Mouse (Mus musculus) stomach, postnatal 0 days (tissue): ENCODE data around the gene Pten. TPM values are rescaled to one million over a fixed set of nuclear protein-coding genes. Genes with fewer than 3 reads are reported as not detected.
A peak's percentile ranks its signal among the peaks of the same experiment; 100 is the strongest.

ENCODE experiments used
- ATAC-seq: fragments of 200-750 bp; cut with Nextera tagmentation; 2 replicates; pipeline ENCODE4 v1.8.0; 2017; ENCODE audit not compliant: low FRiP score, low TSS enrichment
- DNase-seq: peaks from one replicate; pipeline ENCODE4 v3.0.0-alpha.2; 2016; ENCODE audit warnings: low spot score
- H3K27ac ChIP-seq: fragments of 300-500 bp; sonication (generic); replicated peaks from 2 replicates; pipeline ENCODE4 v1.5.1; 2014; ENCODE audit warnings: mild to moderate bottlenecking, control low read depth
- H3K27me3 ChIP-seq: fragments of 300-500 bp; sonication (generic); 2 replicates; pipeline ENCODE4 v1.6.1; 2014; ENCODE audit warnings: low read length; ENCODE audit not compliant: control insufficient read depth, insufficient read depth
- H3K36me3 ChIP-seq: fragments of 300-500 bp; sonication (generic); 2 replicates; pipeline ENCODE4 v1.6.1; 2014; ENCODE audit warnings: low read length, mixed read lengths; ENCODE audit not compliant: control insufficient read depth, insufficient read depth
- H3K4me1 ChIP-seq: fragments of 300-500 bp; sonication (generic); replicated peaks from 2 replicates; pipeline ENCODE4 v1.6.1; 2014; ENCODE audit warnings: antibody characterized with exemption; ENCODE audit not compliant: control insufficient read depth, insufficient read depth
- H3K4me2 ChIP-seq: fragments of 300-500 bp; sonication (generic); replicated peaks from 2 replicates; pipeline ENCODE4 v1.6.1; 2014; ENCODE audit warnings: low read depth, mild to moderate bottlenecking, control low read depth, moderate library complexity
- H3K4me3 ChIP-seq: fragments of 300-500 bp; sonication (generic); 2 replicates; pipeline ENCODE4 v1.5.1; 2014; ENCODE audit warnings: low read depth, low read length, control low read depth
- H3K9ac ChIP-seq: fragments of 300-500 bp; sonication (generic); 2 replicates; pipeline ENCODE4 v1.6.1; 2014; ENCODE audit warnings: mild to moderate bottlenecking, low read length, control low read depth, mixed read lengths
- H3K9me3 ChIP-seq: fragments of 300-500 bp; sonication (generic); 2 replicates; pipeline ENCODE4 v1.6.1; 2016; ENCODE audit warnings: low read length; ENCODE audit not compliant: control insufficient read depth
- CTCF ChIP-seq: IDR thresholded peaks from 2 replicates; pipeline ENCODE4 v1.5.1; 2016; ENCODE audit warnings: antibody characterized with exemption, low read depth, mild to moderate bottlenecking, moderate library complexity
- EP300 ChIP-seq: optimal IDR thresholded peaks from 2 replicates; pipeline ENCODE3; 2016; ENCODE audit warnings: antibody characterized with exemption
- WGBS: fragments of 180-500 bp; shearing (Covaris S2); extraction: QIAGEN DNeasy Blood & Tissue Kit; methylation state at CpG from one replicate; pipeline ENCODE4 v1.1.7; 2014; 5-methylcytosine and 5-hydroxymethylcytosine counted together
- polyA plus RNA-seq: library from polyadenylated mRNA; unstranded; fragments of >200 nt; fragmentation: Nextera tagmentation; extraction: Ambion mirVana; gene quantifications from 2 replicates; pipeline ENCODE4 v1.2.1, GENCODE M21; 2015

The Pten gene
- polyA plus RNA-seq, 1 experiment from 2014 or later, result 8.1 TPM

DNA sequence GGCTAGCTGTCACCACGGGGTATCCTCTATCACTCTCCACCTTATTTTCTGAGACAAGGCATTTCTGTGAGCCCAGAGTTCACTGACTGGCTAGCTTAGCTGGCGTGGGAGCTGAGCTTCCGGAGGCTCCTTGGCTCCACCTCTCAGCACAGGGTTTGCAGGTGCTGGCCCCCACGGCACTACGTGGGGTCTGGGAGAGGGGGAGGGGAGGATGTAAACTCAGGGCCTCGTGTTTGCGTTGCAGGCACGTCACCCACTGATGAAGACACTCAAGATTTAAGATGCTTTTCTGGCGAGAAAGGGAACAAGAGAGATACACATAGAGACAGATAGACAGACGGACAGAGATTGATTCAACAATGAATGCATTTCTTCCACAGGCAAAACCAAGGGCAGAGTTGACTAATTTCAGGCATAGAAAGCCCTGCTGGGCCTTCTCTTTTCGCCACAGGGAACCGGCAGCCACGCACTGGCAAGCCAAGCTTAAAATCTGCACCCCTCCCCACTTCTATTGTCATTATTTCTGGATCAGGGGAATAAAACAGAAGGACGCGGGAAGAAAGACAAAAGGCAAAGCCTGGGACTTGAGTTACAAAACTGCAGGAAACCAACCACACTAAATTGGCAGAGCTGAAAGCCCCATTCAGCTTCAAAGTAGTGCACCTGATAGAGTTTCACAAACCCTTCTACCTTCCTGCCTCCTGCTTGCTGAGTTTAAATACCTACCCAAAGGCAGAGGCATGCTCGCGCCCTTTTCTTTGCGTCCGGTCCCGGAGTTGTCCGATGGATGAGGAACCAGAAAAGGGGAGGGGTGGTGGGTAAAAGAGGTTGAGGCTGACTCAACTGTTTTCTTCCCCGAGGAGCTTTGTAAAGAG, 30.6 kb upstream of the Pten start:
- no peak for TF ChIP-seq EP300
- TF ChIP-seq CTCF, result no peak
- Histone ChIP-seq H3K4me2 (no peak overlapping the region), H3K9ac (no peak overlapping the region)

DNA sequence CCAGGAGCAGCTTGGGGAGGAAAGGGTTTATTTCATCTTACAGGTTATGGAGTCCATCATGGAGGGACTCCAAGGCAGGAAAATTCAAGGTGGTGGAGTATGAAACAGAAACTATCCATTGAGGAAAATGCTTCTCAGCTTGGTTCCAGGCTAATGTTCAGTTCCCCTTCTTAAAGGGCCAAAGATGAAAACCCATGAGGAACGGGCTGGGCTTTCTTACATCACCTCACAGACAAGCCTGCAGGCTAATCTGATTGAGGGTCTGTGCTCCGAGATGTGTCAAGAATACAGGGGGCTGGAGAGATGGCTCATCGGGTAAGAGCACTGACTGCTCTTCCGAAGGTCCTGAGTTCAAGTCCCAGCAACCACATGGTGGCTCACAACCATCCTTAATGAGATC, 27.5 kb upstream of the Pten start:
- WGBS, result 86% methylated on average over 4 of the region's 4 CpGs
- Histone ChIP-seq H3K27ac (no peak overlapping the region), H3K27me3 (no peaks in the 10 kb centered on the region), H3K36me3 (no peaks in the 10 kb centered on the region), H3K9me3 (no peaks in the 10 kb centered on the region), H3K4me2 (no peak overlapping the region), H3K9ac (no peak overlapping the region), H3K4me1 (no peaks in the 10 kb centered on the region), H3K4me3 (no peak overlapping the region)
- TF ChIP-seq CTCF (no peak), EP300 (no peak)
- ATAC-seq (no peak), DNase-seq (no peak)

More for the DNA sequence above, 30.6 kb upstream of the Pten start:
- ATAC-seq (no peak), DNase-seq (no peak)
- no peak overlapping the region for H3K27ac ChIP-seq
- H3K4me1 ChIP-seq, result no peaks in the 10 kb centered on the region
- no peaks in the 10 kb centered on the region for H3K27me3 ChIP-seq
- 11% methylated on average over 22 of the region's 22 CpGs for WGBS
- no peaks in the 10 kb centered on the region for H3K36me3 ChIP-seq
- H3K9me3 ChIP-seq, result no peaks in the 10 kb centered on the region
- no peak overlapping the region for H3K4me3 ChIP-seq

DNA sequence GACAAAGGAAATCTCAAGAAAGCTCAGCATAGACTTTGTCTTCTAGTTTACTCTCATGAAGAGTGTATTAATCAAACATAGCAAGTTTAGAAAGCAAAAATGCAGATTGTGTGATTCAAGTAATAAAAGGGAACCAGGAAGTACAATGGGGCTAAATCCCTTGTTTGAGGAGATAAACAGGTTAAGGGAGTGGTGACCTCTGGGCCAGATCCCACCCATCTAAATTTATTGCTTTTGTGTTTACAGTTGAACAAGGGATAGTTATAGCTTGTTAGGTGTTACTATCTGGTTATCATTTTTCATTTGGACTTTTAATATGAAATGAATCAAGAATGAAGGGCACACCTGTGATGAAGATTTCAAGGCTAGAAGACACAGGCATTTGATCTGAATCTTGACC, 24.4 kb upstream of the Pten start:
- Histone ChIP-seq H3K9me3 (no peaks in the 10 kb centered on the region), H3K9ac (no peak overlapping the region), H3K27me3 (no peaks in the 10 kb centered on the region), H3K27ac (no peak overlapping the region), H3K36me3 (no peaks in the 10 kb centered on the region), H3K4me2 (no peak overlapping the region), H3K4me3 (no peak overlapping the region), H3K4me1 (no peaks in the 10 kb centered on the region)
- DNase-seq (no peak), ATAC-seq (no peak)
- TF ChIP-seq EP300, result no peak
- TF ChIP-seq CTCF, result no peak

DNA sequence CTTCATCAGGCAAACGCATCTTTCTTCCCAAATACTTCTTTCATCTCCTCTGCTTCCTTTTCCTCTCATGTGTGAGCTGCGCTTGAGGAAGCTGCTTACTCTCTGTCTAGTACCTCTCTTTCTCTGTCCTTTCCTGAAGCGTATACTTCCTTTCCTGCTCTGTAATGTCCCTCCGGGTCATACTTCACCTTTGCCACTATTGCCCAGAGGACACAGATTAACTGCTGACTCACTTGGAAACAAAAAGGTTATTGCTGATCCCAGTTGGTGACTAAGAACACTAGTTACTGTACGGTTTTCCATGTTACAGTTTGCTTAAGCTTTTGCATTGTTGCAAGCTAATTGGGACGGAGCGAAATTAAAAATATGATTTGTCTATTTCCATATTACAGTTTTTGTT, 19.5 kb upstream of the Pten start:
- H3K27me3 ChIP-seq, result no peaks in the 10 kb centered on the region
- no peaks in the 10 kb centered on the region for H3K9me3 ChIP-seq
- H3K4me2 ChIP-seq, result no peak overlapping the region
- H3K27ac ChIP-seq, result no peak overlapping the region
- DNase-seq (no peak), ATAC-seq (peak; percentile 85)
- TF ChIP-seq EP300 (no peak), CTCF (no peak)
- no peaks in the 10 kb centered on the region for H3K36me3 ChIP-seq
- WGBS, result 79% methylated on average over 7 of the region's 7 CpGs
- H3K9ac ChIP-seq, result no peak overlapping the region
- H3K4me3 ChIP-seq, result no peak overlapping the region
- no peaks in the 10 kb centered on the region for H3K4me1 ChIP-seq

DNA sequence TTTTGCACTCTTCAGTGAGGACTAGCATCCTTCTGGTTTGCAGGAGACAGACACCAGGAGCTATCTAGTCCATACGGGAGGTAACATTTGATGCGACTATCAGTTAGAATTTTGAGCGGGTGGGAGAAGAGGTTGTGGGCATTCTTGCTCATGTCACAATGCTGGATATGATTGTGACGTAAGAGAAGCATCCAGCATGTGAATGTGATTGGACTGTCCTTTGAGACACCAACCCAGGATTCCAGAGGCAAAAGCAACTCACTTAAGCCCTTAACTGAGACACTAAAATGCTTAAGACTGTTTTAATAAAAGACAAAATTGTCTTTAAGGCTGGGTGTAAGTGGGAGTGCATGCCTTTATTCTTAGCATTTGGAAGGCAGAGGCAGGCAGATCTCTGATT, 17.6 kb upstream of the Pten start, which contains the start of gene Atad1:
TSS of gene Atad1 (minus strand) at position 101 of the 400 bp plus-strand sequence.
- Histone ChIP-seq H3K4me2 (no peak within 1 kb of the TSS), H3K27me3 (no peaks in the 10 kb centered on the region), H3K9me3 (no peaks in the 10 kb centered on the region), H3K36me3 (no peaks in the 10 kb centered on the region), H3K27ac (no peak within 1 kb of the TSS), H3K9ac (no peak within 1 kb of the TSS), H3K4me3 (no peak within 1 kb of the TSS), H3K4me1 (no peaks in the 10 kb centered on the region)
- no peak for DNase-seq
- TF ChIP-seq CTCF, result no peak
- no peak for TF ChIP-seq EP300
- 92% methylated on average over 4 of the region's 4 CpGs for WGBS
- no peak for ATAC-seq

DNA sequence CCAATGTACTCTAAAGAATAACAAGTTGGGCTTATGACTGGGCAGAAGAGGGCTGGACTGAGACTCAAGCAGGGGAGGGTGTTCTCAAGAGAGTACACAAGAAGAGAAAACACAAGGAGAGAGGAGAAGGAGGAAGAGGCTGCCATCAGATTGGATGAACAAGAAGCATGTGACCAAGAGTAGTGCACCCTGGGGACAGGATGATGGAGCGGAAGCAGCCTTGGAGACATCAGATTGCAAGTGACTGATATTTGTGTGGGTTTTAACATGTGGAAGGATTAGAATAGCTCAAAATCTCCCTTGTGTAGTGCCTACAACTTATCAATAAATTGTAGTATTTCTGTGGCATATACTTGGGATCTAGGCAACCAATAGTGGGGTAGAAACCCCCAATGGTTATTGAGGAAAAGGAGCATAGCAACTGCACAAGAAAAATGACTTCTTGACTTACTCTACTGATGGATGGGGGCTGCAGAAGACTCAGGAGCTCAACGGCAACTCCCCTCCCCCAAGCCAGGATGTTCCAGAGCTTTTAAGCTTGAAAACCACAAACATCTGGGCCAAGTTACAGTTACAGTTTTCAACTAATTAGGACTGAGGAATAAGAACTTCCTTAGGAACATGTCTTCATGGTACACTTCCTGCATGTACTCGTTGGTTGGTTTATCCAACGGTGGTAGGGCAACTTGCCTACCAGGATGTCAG, 16.5 kb upstream of the Pten start:
- no peak for TF ChIP-seq EP300
- no peak for TF ChIP-seq CTCF
- no peak overlapping the region for H3K9ac ChIP-seq
- no peak for ATAC-seq

More for the DNA sequence above, 16.5 kb upstream of the Pten start:
- no peaks in the 10 kb centered on the region for H3K4me1 ChIP-seq
- no peaks in the 10 kb centered on the region for H3K36me3 ChIP-seq
- WGBS, result 82% methylated on average over 4 of the region's 4 CpGs
- no peak overlapping the region for H3K4me3 ChIP-seq
- no peak for DNase-seq
- H3K27me3 ChIP-seq, result no peaks in the 10 kb centered on the region
- no peak overlapping the region for H3K4me2 ChIP-seq
- H3K27ac ChIP-seq, result no peak overlapping the region
- no peaks in the 10 kb centered on the region for H3K9me3 ChIP-seq
